Mouse (Mus musculus) liver, embryonic 11.5 days (tissue): ENCODE measurements at regions not wholly inside any gene's neighbourhood (a gene's known extent, or its start where the extent isn't known, plus 50 kb on each side); places are given as distances from the start of the nearest gene placed in this dataset.

Experiments used
- ATAC-seq: fragments of 200-750 bp; cut with Nextera tagmentation; replicated peaks from 2 replicates; pipeline ENCODE4 v1.8.0; 2017; ENCODE audit warnings: moderate number of reproducible peaks, mild to moderate bottlenecking, moderate TSS enrichment, moderate library complexity; ENCODE audit not compliant: low FRiP score
- DNase-seq: peaks from one replicate; pipeline ENCODE4 v3.0.0-alpha.2; 2017; ENCODE audit warnings: low spot score
- H3K27ac ChIP-seq: fragments of 300-500 bp; sonication (generic); 2 replicates; pipeline ENCODE4 v1.5.1; 2014; ENCODE audit warnings: mild to moderate bottlenecking, low read depth, low read length, control low read depth
- H3K27me3 ChIP-seq: fragments of 300-500 bp; sonication (generic); replicated peaks from 2 replicates; pipeline ENCODE4 v1.6.1; 2014; ENCODE audit warnings: low read length, mixed read lengths; ENCODE audit not compliant: control insufficient read depth, insufficient read depth
- H3K36me3 ChIP-seq: fragments of 300-500 bp; sonication (generic); 2 replicates; pipeline ENCODE4 v1.6.1; 2014; ENCODE audit warnings: mild to moderate bottlenecking, low read length, moderate library complexity, mixed read lengths; ENCODE audit not compliant: control insufficient read depth, insufficient read depth
- H3K4me1 ChIP-seq: fragments of 300-500 bp; sonication (generic); replicated peaks from 2 replicates; pipeline ENCODE4 v1.6.1; 2014; ENCODE audit warnings: low read length, mixed read lengths; ENCODE audit not compliant: control insufficient read depth, insufficient read depth
- H3K4me2 ChIP-seq: fragments of 300-500 bp; sonication (generic); 2 replicates; pipeline ENCODE4 v1.6.1; 2014; ENCODE audit warnings: mild to moderate bottlenecking, control low read depth, moderate library complexity
- H3K4me3 ChIP-seq: fragments of 300-500 bp; sonication (generic); 2 replicates; pipeline ENCODE4 v1.5.1; 2014; ENCODE audit warnings: low read depth, low read length, control low read depth
- H3K9ac ChIP-seq: fragments of 300-500 bp; sonication (generic); 2 replicates; pipeline ENCODE4 v1.6.1; 2014; ENCODE audit warnings: low read depth, low read length, control low read depth
- H3K9me3 ChIP-seq: fragments of 300-500 bp; sonication (generic); 2 replicates; pipeline ENCODE4 v1.6.1; 2016; ENCODE audit warnings: low read length, inconsistent platforms, mixed read lengths; ENCODE audit not compliant: control insufficient read depth
- WGBS: fragments of 180-500 bp; shearing (Covaris S2); extraction: QIAGEN DNeasy Blood & Tissue Kit; methylation state at CpG from one replicate; pipeline ENCODE4 v1.1.7; 2014; 5-methylcytosine and 5-hydroxymethylcytosine counted together

- no peak overlapping the region for H3K9ac ChIP-seq
- H3K4me2 ChIP-seq = no peak overlapping the region
- H3K4me3 ChIP-seq = no peak overlapping the region
- no peak overlapping the region for H3K27ac ChIP-seq
- no peaks in the 10 kb centered on the region for H3K4me1 ChIP-seq
- H3K9me3 ChIP-seq = no peaks in the 10 kb centered on the region
- ATAC-seq = no peak
- H3K27me3 ChIP-seq = no peaks in the 10 kb centered on the region
- no peaks in the 10 kb centered on the region for H3K36me3 ChIP-seq
- DNase-seq = no peak
- 83% methylated on average over 6 of the region's 6 CpGs for WGBS
Observed at GRCm38 (mm10) chr9:50024820-50025219, 226.1 kb upstream of the Ncam1 start.

GRCm38 (mm10) chr9:50013602-50014001 is 214.9 kb upstream of the Ncam1 start:
- Histone ChIP-seq H3K27me3 (no peaks in the 10 kb centered on the region), H3K36me3 (no peaks in the 10 kb centered on the region), H3K27ac (no peak overlapping the region), H3K4me3 (no peak overlapping the region), H3K9me3 (no peaks in the 10 kb centered on the region), H3K4me1 (no peaks in the 10 kb centered on the region), H3K4me2 (no peak overlapping the region), H3K9ac (no peak overlapping the region)
- ATAC-seq (no peak), DNase-seq (no peak)
- 74% methylated on average over 4 of the region's 4 CpGs for WGBS

- Histone ChIP-seq H3K27me3 (no peaks in the 10 kb centered on the region), H3K4me1 (0 out of 2 replicates have a peak, but pooled peaks cover 2% of the 10 kb centered on the region), H3K27ac (peak overlapping the region; percentile 43; the same call in 1 of the 2 replicates), H3K36me3 (no peaks in the 10 kb centered on the region), H3K4me2 (no peak overlapping the region), H3K9me3 (no peaks in the 10 kb centered on the region), H3K9ac (no peak overlapping the region), H3K4me3 (no peak overlapping the region)
- ATAC-seq = no peak
- WGBS = 55% methylated on average over 8 of the region's 8 CpGs
- peak; percentile 32 for DNase-seq
Observed at GRCm38 (mm10) chr9:50005757-50006576, 207.2 kb upstream of the Ncam1 start.

- Histone ChIP-seq H3K27me3 (no peaks in the 10 kb centered on the region), H3K9ac (no peak overlapping the region), H3K4me2 (no peak overlapping the region), H3K4me3 (no peak overlapping the region), H3K27ac (no peak overlapping the region), H3K4me1 (0 out of 2 replicates have a peak, but pooled peaks cover 2% of the 10 kb centered on the region), H3K36me3 (no peaks in the 10 kb centered on the region), H3K9me3 (no peaks in the 10 kb centered on the region)
- ATAC-seq = no peak
- DNase-seq = no peak
- 75% methylated on average over 6 of the region's 6 CpGs for WGBS
Observed at GRCm38 (mm10) chr9:50002695-50003094, 204.0 kb upstream of the Ncam1 start.

GRCm38 (mm10) chr9:50000497-50001404 is 202.0 kb upstream of the Ncam1 start:
- no peaks in the 10 kb centered on the region for H3K9me3 ChIP-seq
- ATAC-seq = no peak
- no peaks in the 10 kb centered on the region for H3K4me1 ChIP-seq
- no peak overlapping the region for H3K9ac ChIP-seq
- no peak overlapping the region for H3K4me2 ChIP-seq
- H3K27me3 ChIP-seq = no peaks in the 10 kb centered on the region
- WGBS = 79% methylated on average over 13 of the region's 13 CpGs
- no peak for DNase-seq
- H3K27ac ChIP-seq = no peak overlapping the region
- no peak overlapping the region for H3K4me3 ChIP-seq
- no peaks in the 10 kb centered on the region for H3K36me3 ChIP-seq

GRCm38 (mm10) chr9:49999970-50000369 is 201.2 kb upstream of the Ncam1 start:
- ATAC-seq (no peak), DNase-seq (no peak)
- 46% methylated on average over 1 of the region's 1 CpGs for WGBS
- no peaks in the 10 kb centered on the region for H3K27me3 ChIP-seq
- H3K9me3 ChIP-seq = peaks cover 2% of the 10 kb centered on the region; the same call in 1 of the 2 replicates
- no peaks in the 10 kb centered on the region for H3K36me3 ChIP-seq
- no peak overlapping the region for H3K4me3 ChIP-seq
- no peak overlapping the region for H3K4me2 ChIP-seq
- no peak overlapping the region for H3K27ac ChIP-seq
- H3K4me1 ChIP-seq = no peaks in the 10 kb centered on the region
- no peak overlapping the region for H3K9ac ChIP-seq

GRCm38 (mm10) chr9:49998101-49998500 is 199.4 kb upstream of the Ncam1 start:
- H3K9me3 ChIP-seq = peaks cover 4% of the 10 kb centered on the region; the same call in 1 of the 2 replicates
- H3K4me2 ChIP-seq = no peak overlapping the region
- H3K27ac ChIP-seq = no peak overlapping the region
- H3K4me3 ChIP-seq = no peak overlapping the region
- DNase-seq (no peak), ATAC-seq (no peak)
- H3K36me3 ChIP-seq = no peaks in the 10 kb centered on the region
- H3K9ac ChIP-seq = no peak overlapping the region
- H3K4me1 ChIP-seq = no peaks in the 10 kb centered on the region
- no peaks in the 10 kb centered on the region for H3K27me3 ChIP-seq
- WGBS = 58% methylated on average over 3 of the region's 3 CpGs

GRCm38 (mm10) chr9:49989464-49990271 is 190.9 kb upstream of the Ncam1 start:
- Histone ChIP-seq H3K9me3 (no peaks in the 10 kb centered on the region), H3K36me3 (no peaks in the 10 kb centered on the region), H3K27ac (no peak overlapping the region), H3K9ac (no peak overlapping the region), H3K27me3 (no peaks in the 10 kb centered on the region), H3K4me1 (no peaks in the 10 kb centered on the region; the same call in 1 of the 2 replicates), H3K4me3 (no peak overlapping the region), H3K4me2 (no peak overlapping the region)
- DNase-seq = peak; percentile 44
- 46% methylated on average over 14 of the region's 14 CpGs for WGBS
- 0 out of 2 replicates have a peak, but pooled peaks have one; percentile 29 for ATAC-seq
